Mouse (Mus musculus) kidney, adult 18-20 months (tissue): ENCODE data around the gene 5730596B20Rik.

Source experiments
- DNase-seq: peaks from one replicate; pipeline ENCODE4 v3.0.0; 2021

Gene 5730596B20Rik

GRCm38 (mm10) chr6:52213119-52213986 lies 36.1 kb downstream of the 5730596B20Rik start, which contains the start of the genes Hoxa3 and Gm28308:
Hoxa3 (minus strand) TSS chr6:52213336.
Gm28308 (minus strand) TSS chr6:52213339.
- peak; percentile 89 for DNase-seq

DNA sequence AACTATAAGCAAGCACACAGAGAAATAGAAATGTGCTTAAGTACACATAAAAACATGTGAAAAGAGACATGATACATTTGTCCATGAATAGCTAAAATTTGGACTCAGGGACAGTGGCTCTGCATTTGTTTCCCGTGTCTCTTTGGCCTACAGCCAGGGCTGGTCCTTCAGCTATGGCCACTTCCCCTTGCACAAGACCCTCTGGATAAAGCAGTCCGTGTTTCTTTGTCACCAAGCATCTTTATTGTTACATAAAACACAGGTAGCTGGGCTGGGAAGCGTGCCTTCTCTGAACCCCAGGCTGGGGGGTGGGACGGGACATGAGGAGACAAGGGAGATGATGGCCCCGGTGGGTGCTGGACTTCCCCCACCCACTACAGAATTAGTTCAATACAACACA lies 37.0 kb downstream of the 5730596B20Rik start:
- peak; percentile 46 for DNase-seq

GRCm38 (mm10) chr6:52215070-52215469 lies 37.8 kb downstream of the 5730596B20Rik start:
- DNase-seq, result peak; percentile 38

DNA sequence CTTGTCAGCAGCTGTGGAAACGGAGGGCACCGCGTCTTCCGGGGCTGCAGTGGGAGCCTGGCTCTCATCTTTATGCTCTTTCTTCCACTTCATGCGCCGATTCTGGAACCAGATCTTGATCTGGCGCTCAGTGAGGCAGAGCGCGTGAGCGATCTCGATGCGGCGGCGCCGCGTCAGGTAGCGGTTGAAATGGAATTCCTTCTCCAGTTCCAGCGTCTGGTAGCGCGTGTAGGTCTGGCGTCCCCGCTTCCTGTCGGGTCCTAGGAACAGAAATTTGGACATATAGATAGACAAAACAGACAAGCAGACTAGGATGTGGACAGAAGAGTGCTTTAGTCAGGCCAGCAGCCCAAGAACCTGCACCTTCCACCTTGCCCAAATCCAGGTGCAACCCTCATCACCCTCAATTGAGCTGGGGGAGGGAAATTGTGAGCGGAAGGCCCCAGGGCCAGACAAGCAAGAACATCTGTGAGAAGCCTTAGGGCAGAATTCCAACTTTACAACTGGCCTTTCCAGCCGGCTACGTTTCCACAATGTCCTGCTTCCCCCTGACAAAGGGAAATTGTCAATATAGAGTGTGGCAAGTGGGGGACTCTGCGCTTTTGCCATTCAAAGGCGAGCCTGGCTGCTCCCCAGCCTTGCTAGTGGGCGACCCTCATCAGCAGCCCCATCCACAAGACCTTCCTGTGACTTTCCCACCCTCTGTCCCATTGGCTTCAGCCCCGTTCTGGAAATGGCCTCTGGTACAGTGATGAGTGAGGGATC lies 38.7 kb downstream of the 5730596B20Rik start:
- DNase-seq, result peak; percentile 69

GRCm38 (mm10) chr6:52216691-52217458 lies 39.6 kb downstream of the 5730596B20Rik start:
- DNase-seq, result peak; percentile 83

DNA sequence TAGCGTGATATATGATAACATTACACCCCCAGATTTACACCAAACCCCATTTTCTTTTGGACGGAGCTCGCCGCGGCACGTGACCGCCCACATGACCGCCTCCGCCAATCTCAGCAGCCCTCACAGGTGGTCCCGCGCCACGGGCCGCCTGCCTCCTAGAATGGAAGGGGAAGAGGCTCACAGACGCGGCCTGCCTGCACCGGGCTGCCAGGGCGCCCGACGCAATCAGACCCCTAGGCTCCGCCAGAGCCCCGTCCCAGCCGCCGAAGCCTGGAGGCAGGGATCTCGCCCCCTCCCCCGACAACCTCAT lies 40.1 kb downstream of the 5730596B20Rik start:
- DNase-seq, result peak; percentile 93

DNA sequence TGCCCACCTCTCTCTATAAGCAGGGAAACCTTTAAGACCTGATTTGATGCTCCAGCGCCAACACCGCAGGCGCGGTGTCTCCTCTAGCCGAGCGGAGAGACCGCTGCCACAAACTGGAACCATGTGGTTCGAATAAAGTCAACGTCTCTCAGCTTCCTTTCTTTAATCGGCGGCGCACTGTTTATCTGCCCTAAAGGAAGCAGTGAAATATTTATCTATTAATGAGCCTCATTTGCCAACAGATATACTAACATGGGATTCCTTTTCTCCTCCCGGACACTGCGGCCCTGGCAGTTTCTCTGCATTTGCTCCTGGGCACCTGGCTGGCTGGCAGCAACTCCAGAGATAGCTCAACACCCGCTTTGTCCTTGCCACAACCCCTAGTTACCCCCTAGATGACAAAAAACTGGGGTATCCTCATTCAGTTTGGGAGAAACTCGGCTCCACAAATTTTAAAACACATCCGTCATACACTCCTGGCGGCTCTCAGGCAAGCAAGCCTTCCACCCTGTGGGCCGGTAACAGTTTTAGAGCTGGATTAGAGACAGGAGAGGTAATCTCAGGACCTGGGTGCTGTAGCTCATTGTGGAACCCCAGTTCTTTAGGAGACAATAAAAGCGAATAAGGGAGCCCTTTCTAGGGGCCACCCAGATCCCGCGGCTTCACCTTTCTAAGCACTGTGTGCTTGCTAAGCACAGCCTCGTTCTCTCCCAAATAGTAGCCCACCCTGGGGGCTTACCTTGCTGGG lies 40.8 kb downstream of the 5730596B20Rik start:
- peak; percentile 66 for DNase-seq

GRCm38 (mm10) chr6:52218643-52219215 lies 41.4 kb downstream of the 5730596B20Rik start:
- peak; percentile 66 for DNase-seq

DNA sequence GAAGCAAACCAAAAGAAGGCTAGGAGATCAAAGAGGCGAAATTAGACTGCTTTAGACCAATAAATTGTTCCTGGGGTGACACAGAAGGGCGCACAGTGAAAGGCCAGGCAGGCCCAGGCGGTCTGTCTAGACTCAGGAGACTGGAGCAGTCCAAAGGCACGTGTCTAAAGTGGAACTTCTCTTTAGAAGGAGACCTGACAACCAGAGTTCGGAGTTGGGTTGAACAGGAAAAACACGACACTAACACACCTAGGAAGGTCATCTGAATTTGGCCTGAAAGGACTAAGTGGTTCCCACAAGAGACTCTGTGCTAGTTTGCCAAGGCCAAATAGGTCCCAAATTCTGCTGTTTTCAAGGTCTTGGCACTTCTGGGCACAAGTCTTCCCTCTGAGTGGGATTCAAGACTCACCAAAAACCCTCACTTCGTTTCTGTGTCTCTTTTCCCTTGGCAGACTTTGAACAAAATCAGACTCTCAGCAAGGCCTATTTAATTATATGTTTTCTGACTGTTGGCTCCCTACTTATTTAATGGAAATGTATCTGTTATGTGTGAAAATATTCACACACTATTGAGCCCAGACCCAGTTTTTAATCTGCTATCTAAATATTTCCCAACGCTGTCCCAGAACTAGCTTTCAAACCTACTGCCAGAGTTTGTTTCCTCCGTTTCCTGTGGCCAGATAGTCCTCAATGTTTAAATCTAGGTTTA lies 42.1 kb downstream of the 5730596B20Rik start:
- DNase-seq, result peak; percentile 52

DNA sequence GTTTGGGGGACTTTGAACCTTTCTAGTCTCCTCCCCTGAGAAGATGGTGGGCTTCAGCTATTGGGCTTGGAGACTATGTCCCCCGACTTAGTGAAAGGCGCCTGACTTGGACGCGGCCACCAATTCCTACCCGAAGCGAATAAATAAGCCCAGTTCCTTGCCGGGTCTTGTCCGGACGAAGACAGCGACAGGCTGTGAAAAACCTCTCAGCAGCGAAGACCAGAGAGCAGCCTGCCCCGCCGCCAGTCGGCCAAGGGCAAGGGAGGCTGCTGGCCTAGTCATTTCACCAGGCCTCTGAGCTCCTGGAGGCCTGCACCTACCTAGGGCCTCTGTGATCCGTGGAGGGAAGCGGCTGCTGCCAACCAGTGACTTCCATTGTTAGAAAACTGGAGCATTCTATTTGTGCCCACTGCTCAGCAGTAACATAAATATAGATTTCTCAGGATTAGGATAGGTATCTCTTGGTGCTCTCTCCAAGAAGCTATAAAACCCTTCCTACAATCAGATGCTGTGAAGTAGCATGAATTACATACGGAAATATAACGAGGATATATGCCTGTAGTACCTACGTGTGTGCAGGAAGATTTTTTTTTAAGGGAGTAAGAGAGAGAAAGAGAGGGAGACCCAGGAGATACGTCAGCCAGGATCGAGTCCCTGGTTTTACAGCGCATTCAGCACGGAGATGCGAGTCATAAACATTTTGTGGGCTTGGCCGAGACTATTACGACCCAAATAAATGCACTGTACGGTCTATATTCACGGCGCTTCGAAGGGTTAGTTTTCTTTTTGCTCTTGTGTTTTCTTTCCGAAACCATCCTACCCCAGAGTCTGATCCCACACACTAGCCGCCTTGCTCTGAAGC lies 42.9 kb downstream of the 5730596B20Rik start:
- peak; percentile 83 for DNase-seq

- no peak for DNase-seq
These were observed 43.6 kb downstream of the 5730596B20Rik start for GRCm38 (mm10) chr6:52220865-52221310.

- peak; percentile 98 for DNase-seq
These were observed 44.2 kb downstream of the 5730596B20Rik start, which contains the start of gene Hoxa7 for GRCm38 (mm10) chr6:52221337-52221992. Hoxa7 (minus strand) TSS chr6:52221854.

GRCm38 (mm10) chr6:52221993-52222685 lies 44.8 kb downstream of the 5730596B20Rik start:
- no peak for DNase-seq

DNA sequence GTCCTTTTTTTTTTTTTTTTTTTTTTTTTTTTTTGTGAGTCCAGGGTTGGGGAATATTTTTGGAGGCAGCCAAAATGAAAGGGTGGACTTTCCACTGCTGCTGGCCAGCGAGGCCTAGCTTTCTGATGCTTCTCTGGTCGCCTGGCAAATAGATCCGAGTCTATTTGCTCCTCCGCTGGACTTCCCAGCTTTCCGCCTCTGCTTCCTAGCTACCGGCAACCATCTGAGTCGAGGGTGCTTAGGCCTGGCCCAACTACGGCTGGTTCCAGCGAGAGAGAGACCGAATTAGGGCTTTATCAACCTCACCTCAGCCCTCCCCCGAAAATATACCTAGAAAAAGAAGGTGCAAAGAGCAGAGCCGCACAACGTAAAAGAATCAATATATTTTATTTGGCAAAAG lies 45.4 kb downstream of the 5730596B20Rik start:
- no peak for DNase-seq

- DNase-seq, result peak; percentile 67
These were observed 46.9 kb downstream of the 5730596B20Rik start for GRCm38 (mm10) chr6:52223939-52224760.

DNA sequence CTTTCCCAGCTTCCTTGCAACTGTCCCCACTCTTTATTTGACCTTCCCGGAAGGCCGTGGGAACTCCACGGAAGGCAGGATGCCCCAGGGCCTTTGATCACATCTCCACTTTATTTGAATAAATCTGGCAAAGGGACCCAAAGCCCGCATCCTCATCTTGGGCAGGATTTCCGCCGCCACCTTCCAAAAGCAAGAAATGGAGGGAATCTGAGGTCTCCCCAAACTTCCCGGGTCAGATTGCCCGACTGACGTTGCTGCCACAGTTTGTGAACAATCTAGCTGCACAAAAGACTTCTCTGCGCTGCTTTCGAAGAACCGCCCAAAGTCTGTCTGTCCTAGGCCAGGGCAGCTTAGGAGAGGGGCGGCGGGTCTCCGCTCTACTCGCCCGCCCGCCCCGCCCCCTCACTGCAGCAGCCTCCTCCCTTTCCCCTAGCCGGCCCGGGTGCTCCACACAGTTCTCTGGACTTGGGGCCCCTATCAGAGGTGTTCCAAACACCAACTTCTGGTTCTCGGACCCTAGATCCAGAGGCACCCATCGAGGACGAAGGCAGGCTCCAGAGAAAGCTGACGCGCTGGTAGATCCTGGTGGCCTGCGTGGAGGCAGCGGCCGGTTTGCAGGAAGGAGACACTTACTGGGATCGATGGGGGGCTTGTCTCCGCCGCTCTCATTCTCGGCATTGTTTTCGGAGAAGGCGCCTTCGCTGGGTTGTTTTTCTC lies 47.8 kb downstream of the 5730596B20Rik start:
- DNase-seq, result peak; percentile 64
